Mouse (Mus musculus) c-Kit-negative CD71-positive TER-119-positive erythroid progenitor cells, embryonic 14.5 days (primary cell): ENCODE measurements around the gene Arih2.

ENCODE experiments used
- DNase-seq: peaks from one replicate; pipeline ENCODE4 v3.0.0-alpha.2; 2013; ENCODE audit warnings: low read depth, low spot score

Arih2 gene

DNA sequence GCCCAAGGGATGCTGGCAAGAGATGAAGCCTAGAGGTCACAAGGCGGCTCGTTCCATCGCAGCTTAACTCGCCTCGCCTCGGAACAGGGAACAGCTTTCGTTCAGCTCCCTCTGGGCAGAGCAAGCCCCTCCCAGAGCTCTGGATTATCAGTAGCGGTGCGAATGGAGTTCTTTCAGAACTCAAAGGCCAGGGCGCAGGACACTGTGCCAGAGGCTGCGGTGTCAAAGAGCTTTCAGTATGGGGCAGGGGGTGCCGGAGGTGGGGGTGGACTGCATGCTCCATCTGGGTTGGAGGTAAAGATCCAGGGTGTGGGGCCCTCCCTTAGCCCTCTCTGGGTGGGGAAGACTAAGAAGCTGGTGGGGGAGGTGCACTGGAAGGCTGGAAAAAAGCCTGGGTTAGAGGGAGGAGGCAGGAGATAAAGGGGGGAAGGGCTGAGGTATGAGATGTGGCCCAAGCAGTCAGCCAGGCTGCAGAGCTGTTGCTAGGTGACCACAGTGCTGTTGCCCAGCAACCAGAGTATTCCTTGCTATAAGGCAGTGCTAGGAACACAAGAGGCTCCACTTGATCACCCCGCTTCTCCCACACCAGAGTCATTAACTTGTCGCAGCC is 61.5 kb downstream of the Arih2 start:
- DNase-seq = no peak

DNA sequence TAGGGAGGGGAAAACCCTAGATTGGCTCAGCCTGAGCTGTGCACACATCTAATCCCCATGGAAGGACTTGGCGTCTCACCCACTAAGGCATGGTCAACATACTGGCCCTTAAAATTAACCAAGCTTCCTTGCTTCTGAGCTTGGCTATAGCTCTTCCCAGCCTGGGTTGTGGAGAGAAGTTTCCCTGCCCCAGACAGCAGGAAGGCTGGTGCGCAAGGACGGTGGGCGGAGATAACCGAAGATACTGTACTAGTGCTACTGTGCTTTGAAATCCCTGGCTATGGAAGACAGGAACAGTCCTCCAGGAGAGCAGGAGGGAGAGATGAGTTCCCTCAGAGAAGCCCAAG is 69.9 kb downstream of the Arih2 start:
- DNase-seq = no peak

GRCm38 (mm10) chr9:108578545-108579343 is 70.4 kb downstream of the Arih2 start, which contains the start of gene Wdr6:
TSS of gene Wdr6 (minus strand) at chr9:108578739.
- DNase-seq = peak; percentile 33

- DNase-seq = no peak
Observed at GRCm38 (mm10) chr9:108577934-108578544, 71.1 kb downstream of the Arih2 start.

DNA sequence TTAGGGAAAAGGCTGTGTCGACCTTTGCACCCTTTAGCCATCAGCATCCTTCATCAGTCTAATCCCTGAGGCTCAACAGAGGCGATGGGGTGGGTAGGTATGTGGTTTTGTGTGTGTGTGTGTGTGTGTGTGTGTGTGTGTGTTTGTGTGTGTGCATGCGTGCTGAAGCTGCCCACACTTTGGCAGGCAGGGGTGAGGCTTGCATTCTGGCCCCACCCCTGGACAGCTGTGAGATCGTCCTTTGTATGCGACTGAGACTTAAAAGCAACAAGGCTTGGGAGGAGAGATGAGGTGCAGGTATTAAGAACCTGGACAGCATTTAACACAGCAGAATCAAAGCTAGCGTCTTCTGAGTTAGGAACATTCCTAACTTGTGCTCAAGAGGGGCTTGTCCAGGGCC is 72.2 kb downstream of the Arih2 start:
- DNase-seq = no peak

GRCm38 (mm10) chr9:108575321-108576297 is 73.6 kb downstream of the Arih2 start:
- DNase-seq = no peak

GRCm38 (mm10) chr9:108574921-108575320 is 74.3 kb downstream of the Arih2 start:
- DNase-seq = no peak

- DNase-seq = no peak
Observed at GRCm38 (mm10) chr9:108573774-108574690, 75.2 kb downstream of the Arih2 start.

DNA sequence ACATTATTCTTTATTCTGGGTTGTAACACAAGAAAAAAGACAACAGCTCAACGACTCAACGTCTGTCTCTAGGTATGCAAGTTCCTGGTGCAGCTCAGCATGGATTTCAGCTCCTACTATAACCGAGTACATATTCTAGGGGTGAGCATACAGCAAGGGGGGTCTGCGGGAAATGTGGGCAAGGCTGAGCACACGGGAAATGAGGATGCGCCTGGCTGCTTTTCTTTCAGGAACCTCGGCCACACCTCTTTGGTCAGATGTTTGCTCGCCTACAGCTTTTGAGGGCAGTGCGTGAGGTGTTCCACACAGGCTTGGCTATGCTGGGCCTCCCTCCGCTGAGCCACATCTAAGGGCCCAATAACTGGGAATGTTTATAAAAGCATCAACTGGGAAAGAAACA is 76.9 kb downstream of the Arih2 start:
- DNase-seq = no peak

DNA sequence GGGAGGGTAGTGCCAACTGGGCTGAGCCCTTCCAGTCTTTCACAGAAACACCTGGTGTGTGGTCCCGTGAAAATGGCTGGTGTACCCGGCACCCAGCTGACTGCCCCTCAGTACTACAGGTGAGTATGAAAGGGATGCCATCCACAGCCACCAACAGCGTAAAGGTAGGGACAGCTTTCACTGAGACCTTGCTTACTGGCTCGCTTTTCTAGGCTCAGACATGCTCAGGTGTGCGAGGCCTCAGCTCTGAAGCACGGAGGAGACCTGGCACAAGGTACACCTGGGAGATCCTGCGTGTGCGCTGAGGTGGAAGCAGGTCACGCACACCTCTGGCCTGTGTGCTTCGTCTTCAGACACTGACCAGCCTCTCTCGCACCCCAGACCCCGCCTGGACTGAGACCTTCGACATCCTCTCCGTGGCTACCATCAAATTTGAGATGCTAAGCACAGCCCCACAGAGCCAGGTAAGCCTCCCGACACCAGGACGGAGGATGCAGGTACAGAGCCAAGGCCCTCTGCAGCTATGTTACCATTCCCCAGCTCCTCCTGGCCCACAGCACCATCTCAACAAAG is 77.7 kb downstream of the Arih2 start:
- DNase-seq = no peak

DNA sequence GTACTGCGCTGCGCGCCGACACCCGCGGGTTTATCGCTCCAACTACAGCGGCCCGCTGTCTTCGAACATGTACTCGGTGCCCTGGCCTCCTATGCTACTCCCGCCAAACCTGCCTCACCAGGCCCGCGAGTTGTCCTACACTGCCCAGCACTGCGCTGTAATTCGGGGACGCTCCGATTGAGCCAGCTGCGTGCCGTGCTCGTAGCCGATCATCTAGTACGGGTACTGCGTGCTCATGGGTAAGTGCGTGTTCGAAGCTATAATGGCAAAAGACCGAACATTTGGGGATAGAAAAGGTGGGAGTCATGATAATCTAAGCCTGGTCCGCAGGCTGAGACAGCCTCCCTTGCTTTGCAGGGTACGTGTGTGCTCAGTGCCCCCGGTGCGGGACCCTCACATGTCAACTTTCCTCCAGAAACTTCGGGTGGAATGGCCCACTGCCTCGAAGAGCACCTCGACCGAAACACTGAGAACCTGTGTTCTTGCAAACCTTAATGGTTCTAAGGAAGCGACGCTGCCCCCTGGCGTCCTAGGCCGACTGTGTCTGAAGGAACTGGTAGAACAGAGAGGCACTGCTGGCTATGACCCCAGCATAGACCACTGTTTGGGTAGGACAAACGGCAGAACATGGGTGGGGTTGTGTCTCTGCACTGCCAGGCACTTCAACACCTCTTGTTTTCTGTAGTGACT is 78.8 kb downstream of the Arih2 start:
- peak; percentile 65 for DNase-seq

DNA sequence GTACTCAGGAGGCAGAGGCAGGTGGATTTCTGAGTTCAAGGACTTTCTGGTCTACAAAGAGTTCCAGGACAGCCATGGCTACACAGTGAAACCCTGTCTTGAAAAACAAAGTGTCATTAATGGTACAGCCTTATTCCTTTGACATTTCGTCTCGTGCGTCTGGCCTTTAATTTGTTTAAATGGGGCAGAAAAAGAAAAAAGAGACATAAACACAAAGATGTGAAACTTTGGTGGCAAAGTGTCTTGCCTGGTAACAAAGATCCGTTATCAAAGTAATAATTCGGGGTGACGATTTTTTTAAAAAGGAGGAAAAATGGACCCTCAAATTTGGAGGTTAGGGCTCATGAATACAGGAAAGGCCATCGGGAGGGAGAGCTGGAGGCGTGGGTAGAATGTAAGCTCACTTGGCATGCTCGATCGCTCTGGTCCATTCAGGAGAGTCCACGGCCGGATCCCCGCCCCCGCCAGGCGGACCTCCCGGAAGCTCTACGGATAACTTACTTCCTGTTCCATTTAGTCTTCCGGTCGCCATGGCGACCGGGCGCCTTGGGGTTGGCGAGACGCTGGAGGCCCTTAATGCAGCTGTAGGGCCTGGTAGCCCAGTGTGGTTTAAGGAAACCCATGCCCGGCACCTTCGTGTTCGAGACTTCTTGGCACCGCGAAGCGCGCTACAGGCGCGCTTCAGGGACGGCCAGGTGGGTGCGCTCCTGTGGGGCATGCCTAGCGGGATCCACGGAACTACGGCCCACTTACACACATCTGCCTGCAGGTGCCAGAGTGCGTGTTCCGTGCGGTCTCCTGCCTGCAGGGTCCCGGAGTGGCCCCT is 79.6 kb downstream of the Arih2 start, which contains the start of gene Dalrd3:
Gene Dalrd3 (plus strand): TSS at position 506 of the 826 bp plus-strand sequence.
- DNase-seq = peak; percentile 78

GRCm38 (mm10) chr9:108568511-108568921 is 80.7 kb downstream of the Arih2 start:
- DNase-seq = no peak

- no peak for DNase-seq
Observed at GRCm38 (mm10) chr9:108567931-108568419, 81.2 kb downstream of the Arih2 start.

DNA sequence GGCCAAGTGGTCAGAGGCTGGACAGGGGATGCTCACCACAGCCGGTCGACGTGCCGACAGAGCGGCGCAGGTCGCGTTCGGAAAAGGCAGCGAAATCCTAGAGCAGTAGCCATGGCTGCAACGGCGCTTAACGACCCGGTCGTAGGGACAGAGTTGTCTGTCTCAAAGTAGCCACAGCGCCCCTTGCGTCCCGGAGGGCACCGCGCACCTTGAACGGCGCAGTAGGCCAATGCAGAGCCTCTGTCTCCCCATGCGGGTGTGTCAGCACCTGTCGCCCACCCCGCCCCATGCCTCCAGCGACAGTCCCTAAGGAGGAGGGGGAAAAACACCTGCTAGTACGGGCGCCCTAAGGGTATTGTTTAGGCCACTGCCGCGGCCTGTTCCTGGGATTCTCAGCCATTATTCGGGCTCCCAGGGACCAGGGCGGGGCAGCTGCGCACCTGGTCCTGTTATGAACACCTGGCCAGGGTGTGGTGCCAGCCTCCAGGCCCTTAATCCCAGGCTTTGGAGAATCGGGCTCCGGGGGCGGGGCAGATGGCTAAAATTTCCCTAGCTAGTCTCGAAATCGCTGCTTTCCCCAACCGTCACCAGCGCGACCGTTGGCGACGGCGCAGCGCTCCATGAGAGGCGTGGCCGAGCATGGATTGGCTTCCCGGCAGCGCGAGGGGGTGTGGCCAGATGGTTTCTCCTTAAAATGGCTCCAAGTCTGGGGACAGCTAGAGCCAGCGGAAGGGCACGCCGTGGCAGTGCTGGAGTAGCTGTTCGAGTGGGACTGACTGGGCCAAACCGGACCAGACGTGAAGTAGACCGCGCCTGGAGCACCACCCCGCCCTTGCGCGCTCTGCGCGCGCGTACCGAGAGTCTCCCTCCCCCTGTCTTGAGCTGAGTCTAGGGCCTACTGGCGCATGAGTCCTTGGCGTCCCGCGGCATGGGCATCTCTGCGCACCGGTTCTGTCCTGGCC is 82.1 kb downstream of the Arih2 start, which contains the start of gene Ndufaf3:
Gene Ndufaf3 (minus strand): TSS at position 620 of the 962 bp plus-strand sequence.
- DNase-seq = peak; percentile 88

DNA sequence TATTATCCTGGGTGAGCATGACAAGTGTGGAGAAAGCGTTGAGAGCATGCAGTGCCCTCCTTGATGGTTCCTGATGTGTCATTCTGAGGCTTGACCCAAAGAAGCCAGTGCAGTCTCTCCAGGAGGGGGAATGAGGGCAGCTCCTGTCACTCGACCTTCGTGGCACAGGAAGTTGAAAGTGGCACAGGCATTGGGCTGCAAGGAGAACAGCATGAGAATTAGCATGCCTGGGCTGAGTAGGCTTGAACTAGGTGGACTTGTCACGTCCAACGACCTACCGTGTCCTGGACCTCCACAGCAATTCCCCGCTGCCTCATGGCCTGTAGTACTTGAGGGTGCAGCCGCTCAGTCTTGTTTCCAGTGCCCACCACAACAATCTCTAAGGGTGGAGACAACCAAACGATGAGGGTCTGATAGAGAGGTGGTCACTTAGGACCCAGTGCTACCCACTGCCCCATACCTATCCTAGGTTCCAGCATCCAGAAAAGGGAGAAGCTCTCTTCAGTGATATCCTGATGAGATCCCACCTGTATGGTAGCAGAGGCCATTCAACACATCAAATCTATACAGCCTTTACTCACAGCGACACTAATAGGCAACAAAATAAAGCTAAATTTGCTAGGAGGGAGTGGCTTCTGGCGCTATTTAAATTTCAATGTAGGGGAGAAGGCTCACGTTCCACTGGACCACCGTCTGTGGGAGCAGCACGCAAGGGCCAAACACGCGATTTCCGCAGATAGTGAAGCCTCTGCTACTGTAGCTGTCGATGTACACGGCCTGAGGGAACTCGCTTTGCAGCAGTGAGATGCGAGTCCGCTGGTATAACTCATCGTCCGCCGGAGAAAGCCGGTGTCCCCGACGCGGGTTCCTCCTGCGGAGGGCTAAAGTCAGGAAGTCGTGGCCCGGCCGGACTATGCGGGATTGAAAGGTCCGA is 83.0 kb downstream of the Arih2 start:
- no peak for DNase-seq
